Mouse (Mus musculus): Measurements from ENCODE around the gene Jmy.

Jmy gene

GRCm38 (mm10) chr13:93380399-93381063, 119.1 kb downstream of the Jmy start:
- no peak for DNase-seq (ENCODE audit: extremely low spot score, low read depth, low spot score)

Data from hindlimb bud, embryonic 11.5 days (tissue).